Mouse (Mus musculus): ENCODE measurements around the gene Plpp6.

DNA sequence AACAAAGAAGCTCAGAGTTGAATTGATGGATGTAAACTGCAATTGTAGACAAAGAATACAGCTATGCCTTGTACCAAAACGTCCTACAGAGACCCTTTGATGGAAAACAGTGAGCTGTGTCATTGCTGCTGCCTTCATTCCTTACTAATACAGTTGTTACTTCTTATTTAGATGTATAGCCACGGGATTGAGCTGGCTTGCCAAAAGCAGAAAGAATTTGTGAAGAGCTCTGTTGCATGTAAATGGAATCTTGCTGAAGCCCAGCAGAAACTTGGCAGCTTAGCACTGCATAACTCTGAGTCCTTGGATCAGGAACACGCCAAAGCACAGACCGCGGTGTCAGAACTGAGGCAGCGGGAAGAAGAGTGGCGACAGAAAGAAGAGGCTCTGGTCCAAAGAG is 31.1 kb downstream of the Plpp6 start:
- TF ChIP-seq POLR2A (IDR thresholded peaks at IDR 0.05; ENCODE audit: low read depth, low read length) = no peak
- no peak for TF ChIP-seq NRF1 (IDR thresholded peaks at IDR 0.05; ENCODE audit: low read depth, low read length)
- TF ChIP-seq CTCF (conservative IDR thresholded peaks at IDR 0.05 in 1 of 2, IDR thresholded peaks at IDR 0.05 in 1 of 2; ENCODE audit: low read depth in 2 of 2, low read length in 2 of 2) = no peak
- TF ChIP-seq USF2 (conservative IDR thresholded peaks at IDR 0.05; ENCODE audit: low read depth, low read length) = no peak
- no peak for TF ChIP-seq EP300 (IDR thresholded peaks at IDR 0.05; ENCODE audit: low read length)
- no peak for TF ChIP-seq MXI1 (IDR thresholded peaks at IDR 0.05; ENCODE audit: low read depth, low read length)
